Mouse (Mus musculus): Measurements from ENCODE around the gene Zcchc4.

- TF ChIP-seq TCF12 (IDR thresholded peaks at IDR 0.05; ENCODE audit: low read depth, low read length) (no peak), RCOR1 (conservative IDR thresholded peaks at IDR 0.05; ENCODE audit: low read depth, low read length) (no peak), CTCF (conservative IDR thresholded peaks at IDR 0.05 in 1 of 2, IDR thresholded peaks at IDR 0.05 in 1 of 2; ENCODE audit: low read depth in 2 of 2, low read length in 2 of 2) (no peak), POLR2A (IDR thresholded peaks at IDR 0.05; ENCODE audit: low read depth, low read length) (no peak), MEF2A (IDR thresholded peaks at IDR 0.05; ENCODE audit: borderline replicate concordance, low read depth, low read length) (no peak), E2F4 (IDR thresholded peaks at IDR 0.05; ENCODE audit: insufficient replicate concordance, low read depth, low read length) (no peak), ZMIZ1 (IDR thresholded peaks at IDR 0.05; ENCODE audit: low read depth, low read length) (no peak), CHD2 (IDR thresholded peaks at IDR 0.05; ENCODE audit: low read length) (no peak), ZC3H11A (IDR thresholded peaks at IDR 0.05; ENCODE audit: low read depth, low read length) (no peak)
Observed at GRCm38 (mm10) chr5:52783251-52783620, 8.0 kb downstream of the Zcchc4 start.
